Mouse (Mus musculus) T-helper 2 cell (primary cell): ENCODE data around the gene Trpm8.

ENCODE experiments used
- in situ Hi-C: fragments of 300-600 bp; cut with MboI, MseI; formaldehyde crosslinking; loops from one replicate; pipeline ENCODE4 v1.15.1; 2025; ENCODE audit warnings: high pct_unique_total_duplicates

Gene Trpm8

GRCm38 (mm10) chr1:88247660-88248059 is 29.8 kb upstream of the Trpm8 start:
- in situ Hi-C loops = no loop called here

DNA sequence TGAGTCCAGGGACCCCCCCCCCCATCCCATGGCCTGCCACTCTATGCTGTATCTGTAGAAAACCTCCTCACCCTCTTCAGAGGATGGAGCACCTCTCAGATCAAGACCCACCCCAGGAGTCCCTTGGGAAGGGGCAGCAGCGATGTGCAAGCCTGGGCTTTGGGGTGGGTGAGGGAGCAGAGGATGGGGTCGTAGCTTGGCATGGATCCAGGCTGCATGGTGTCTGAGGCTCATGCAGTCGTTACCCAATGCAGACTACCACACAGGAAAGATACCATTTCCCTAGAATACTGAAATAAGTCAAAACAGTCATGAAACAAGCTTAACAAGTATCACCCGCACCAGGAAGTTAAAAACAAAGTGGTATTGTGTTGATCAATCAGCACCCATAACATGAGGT is 28.8 kb upstream of the Trpm8 start:
- in situ Hi-C loops = no loop called here

GRCm38 (mm10) chr1:88249596-88249995 is 27.9 kb upstream of the Trpm8 start:
- in situ Hi-C loops = no loop called here

- in situ Hi-C loops = no loop called here
Measured at GRCm38 (mm10) chr1:88250023-88250422, 27.4 kb upstream of the Trpm8 start.

DNA sequence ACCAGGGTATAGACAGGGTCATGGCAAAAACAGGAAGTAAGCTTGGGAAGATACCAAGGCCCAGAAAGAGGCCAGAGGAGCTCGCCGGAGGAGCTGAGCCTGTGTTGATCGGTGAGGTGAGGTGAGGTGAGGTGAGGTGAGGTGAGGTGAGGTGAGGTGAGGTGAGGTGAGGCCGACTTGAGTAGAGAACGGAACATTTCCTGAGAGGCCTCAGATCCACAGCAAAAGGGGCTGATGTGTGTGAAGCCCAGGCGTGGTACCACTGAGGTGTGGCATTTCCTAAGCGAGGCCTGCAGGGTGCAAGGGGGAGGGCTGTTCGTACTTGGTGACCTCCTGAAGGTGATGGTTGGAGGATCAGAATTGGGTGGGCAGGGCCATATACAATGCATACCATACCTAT is 24.4 kb upstream of the Trpm8 start:
- in situ Hi-C loops = no loop called here

GRCm38 (mm10) chr1:88253540-88253939 is 23.9 kb upstream of the Trpm8 start:
- in situ Hi-C loops = no loop called here

GRCm38 (mm10) chr1:88254793-88255465 is 22.5 kb upstream of the Trpm8 start:
- in situ Hi-C loops = no loop called here

GRCm38 (mm10) chr1:88255466-88255857 is 22.0 kb upstream of the Trpm8 start:
- in situ Hi-C loops = no loop called here

DNA sequence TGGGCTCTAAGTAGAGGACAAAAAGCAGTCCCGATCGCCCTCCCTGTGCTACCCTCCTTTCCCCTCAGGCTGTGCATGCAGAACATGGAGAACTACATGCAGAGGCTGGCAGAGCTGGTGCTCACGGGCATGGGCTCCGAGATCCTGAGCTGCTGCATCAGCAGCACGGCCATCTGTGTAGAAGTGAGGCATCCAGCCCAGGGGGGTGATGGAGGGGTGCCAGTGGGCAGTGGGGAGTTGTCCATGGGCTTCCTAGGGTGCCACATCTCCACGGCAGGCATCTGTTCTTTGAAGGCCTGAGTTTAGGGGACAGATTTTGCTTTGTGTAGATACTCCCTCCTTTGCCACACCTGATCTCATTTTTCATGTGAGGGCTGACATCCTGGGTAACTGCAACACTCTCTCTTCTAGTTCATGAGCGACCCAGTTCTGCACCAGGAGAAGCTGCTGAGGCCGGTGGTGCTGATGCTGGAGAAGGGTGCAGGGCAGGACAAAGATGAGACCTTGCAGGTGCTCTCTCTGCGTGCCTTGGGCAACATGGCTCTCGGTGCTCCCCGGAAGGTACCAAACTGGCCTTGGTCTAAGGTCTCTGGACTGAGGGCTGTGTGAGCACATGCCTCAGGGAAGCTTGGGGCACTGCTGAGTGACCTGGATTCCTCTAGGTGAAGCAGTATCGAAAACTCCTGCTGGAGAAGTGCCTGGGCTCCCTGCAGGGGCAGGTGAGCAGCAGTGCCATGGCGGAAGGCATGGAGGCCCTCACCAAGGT is 21.3 kb upstream of the Trpm8 start:
- in situ Hi-C loops = no loop called here

DNA sequence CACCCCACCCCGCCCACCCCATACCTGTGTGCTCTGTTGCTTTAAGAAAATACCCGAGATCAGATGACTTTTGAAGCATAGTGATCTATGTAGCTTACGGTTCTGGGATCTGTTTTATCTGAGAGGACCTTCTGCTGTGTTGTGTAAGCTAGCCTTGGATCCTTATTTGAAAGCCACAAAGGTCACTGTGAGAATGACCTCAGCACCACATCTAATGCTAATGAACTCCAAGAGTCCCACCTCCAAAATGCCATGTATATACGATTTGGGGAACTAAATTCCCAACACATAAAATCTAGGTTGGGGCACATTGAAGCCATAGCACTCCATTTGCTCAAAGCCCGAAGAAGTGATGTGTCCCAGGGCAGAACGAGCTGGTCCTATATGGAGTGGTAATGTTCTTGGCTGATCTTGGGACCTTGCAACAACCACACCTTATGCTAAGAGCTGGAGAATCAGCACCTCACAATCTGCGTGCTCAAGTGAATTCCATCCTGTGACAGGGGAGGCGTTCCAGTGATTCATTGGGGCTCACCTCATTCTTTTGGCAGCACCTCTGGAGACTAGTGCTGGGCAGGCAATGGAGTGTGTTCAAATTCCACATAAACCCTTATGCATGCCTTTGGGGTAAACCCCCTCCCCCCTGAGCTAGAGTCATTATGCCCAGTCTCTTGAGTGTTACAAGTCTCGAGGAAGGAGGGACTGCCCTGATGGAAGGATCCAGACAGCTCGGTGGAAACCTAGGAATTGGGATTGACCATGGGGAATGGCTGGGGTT is 20.4 kb upstream of the Trpm8 start:
- in situ Hi-C loops = no loop called here

GRCm38 (mm10) chr1:88257681-88258080 is 19.8 kb upstream of the Trpm8 start:
- in situ Hi-C loops = no loop called here

DNA sequence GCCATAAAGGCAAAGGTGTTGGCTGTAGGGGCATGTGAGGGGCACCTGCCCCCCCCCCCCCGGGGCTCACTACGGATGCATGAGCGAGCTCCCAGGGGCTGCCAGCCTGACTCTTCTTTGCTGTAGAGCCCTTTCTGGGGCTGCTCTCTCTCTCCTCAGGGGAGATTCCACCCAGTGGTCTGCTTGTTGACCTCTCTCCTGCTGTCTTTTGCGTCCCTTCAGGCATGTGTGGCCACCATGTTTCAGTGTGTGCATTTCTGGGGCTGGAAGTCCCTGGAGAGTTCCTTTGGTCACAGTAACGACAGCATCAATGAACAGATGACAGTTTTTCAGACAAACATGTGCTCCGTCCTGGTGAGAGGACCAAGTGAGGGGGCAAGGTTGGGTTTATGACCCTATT is 19.1 kb upstream of the Trpm8 start:
- in situ Hi-C loops = no loop called here

DNA sequence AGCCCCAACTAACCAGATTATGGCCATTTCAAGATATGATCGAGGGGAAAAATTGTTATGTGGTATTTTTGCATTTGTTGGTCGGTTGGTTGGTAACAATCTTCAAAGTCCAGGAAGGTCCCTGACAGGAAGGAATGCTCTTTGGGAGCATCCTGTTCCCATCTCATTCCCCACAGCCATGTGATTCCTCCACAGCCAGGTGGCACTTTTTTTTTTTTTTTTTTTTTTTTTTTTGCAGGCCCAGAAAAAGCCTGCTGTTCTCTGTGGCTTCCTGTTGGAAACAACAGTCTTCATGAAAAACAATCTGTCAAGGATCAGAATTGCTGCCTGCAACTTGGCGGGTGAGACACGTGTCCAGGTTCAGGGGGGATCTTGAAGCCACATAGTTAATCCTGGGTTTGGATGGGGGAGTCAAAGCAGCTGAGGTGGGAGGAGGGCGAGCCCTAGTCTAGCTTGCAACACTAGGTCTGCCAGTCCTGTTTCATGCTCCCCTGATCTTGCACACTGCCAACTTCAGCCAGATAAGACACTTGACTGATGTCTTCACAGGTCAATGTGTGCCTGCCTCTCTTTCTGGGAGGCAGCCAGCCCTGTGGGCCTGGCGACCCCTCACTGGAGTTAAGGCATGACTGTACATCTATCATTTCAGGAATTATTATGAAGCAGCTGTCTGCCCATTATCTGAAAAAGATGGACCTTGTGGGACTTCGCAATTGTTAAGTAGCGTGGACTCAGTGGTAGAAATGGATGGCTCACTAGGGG is 18.4 kb upstream of the Trpm8 start:
- in situ Hi-C loops = no loop called here

DNA sequence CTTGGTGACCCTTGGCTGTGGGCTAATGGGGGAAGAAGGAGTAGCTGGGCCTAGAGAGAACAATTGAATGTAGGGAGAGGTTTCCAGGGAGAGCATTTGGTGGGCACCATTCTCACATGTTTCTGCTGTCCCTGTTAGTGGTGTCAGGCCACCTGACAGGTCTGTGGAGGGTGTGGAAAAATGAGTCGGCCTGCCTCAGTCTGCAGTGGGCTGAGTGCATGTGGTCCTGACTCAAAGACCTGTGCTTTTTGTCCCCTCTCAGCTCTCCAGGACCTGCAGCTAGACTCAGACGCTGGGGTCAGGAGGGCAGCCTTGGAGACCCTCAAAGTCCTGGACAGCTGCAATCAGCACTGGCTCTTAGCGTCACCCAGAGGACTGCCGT is 17.8 kb upstream of the Trpm8 start:
- in situ Hi-C loops = loop anchor here (10.0 kb wide), 1 partner anchor 705 kb away; no protein-coding TSS in a partner anchor

- in situ Hi-C loops = loop anchor here (10.0 kb wide), 1 partner anchor 705 kb away; no protein-coding TSS in a partner anchor
Measured at GRCm38 (mm10) chr1:88260114-88260513, 17.3 kb upstream of the Trpm8 start.

DNA sequence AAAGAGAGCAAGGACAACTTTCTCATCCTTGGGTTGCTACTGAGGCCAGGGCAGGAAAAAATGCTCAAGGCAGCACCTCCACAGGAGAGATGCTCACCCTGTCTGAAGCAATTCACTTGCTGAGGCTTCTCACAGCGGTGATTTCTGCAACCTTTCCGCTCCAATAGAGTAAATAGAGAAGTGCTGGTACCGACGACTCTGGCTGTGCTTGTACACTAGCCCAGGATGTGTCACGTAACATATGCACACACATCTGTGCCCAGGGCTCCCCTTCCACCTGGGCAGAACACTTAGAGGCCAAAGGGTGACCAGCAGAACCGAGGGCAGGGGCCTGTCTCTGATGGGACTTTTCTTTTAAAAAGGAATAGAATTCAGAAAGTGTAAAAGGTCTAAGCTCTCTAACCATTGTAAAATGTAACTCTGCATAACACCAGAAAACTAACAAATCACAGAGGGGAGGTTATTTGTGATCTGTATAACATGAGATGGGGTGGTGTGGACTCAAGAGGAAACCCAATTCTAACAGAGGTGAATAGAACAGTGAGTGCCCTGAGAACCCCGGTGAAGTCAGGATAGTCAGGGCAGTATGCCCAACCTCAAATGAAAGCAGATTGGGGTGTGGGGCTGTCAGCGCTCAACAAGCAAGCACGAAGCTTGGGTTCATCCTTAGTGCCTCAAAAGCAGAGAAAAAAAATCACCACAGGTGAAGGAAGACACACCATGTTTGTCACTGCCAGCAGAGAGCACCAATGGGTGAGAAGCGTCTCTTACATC is 16.7 kb upstream of the Trpm8 start:
- in situ Hi-C loops = loop anchor here (10.0 kb wide), 1 partner anchor 706 kb away; no protein-coding TSS in a partner anchor

DNA sequence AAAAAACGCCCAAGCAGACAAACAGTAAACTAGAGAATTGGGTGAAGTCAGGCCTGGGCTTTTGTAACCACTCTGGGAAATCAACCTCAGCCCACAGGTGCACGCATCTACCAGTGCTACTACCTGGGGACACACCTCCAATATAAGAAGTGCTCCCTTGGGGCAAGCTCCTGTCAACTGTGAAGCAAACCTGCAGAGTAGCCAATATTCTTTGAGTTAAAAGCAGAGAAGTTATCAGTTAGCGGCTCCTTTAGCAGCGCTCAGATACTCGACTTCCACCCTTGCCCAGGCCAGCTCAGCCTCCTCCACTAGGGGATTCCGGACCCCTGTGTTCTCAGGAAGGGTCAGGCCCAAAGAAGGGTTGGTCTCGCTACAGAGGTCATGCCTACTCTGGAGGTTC is 15.8 kb upstream of the Trpm8 start:
- in situ Hi-C loops = loop anchor here (10.0 kb wide), 1 partner anchor 707 kb away; no protein-coding TSS in a partner anchor

GRCm38 (mm10) chr1:88262255-88262654 is 15.2 kb upstream of the Trpm8 start:
- in situ Hi-C loops = loop anchor here (10.0 kb wide), 1 partner anchor 707 kb away; no protein-coding TSS in a partner anchor

GRCm38 (mm10) chr1:88262961-88263360 is 14.5 kb upstream of the Trpm8 start:
- in situ Hi-C loops = loop anchor here (10.0 kb wide), 1 partner anchor 708 kb away; no protein-coding TSS in a partner anchor

DNA sequence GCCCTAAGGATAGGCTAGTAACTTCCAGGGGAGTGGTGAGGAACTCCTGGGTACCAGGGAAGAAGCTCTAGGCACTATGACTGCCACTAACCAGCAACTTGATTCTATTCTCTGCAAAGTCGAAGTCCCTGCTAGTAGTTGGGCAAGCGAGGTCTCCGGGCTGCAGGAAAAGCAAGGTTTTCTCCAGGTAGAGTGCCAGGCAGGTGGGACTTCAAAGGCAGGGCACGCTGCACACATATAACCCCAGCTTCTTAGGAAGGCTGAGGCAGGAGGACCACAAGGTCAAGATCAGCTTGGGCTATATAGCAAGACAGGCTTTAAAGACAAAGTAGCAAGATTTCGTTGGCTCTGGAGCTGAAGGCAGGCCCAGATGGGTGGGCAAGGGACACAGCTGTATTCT is 13.7 kb upstream of the Trpm8 start:
- in situ Hi-C loops = loop anchor here (10.0 kb wide), 1 partner anchor 709 kb away; no protein-coding TSS in a partner anchor
